Mouse (Mus musculus) kidney, adult 11 months (tissue): ENCODE results near the gene Kcnn1.

Source experiments
- DNase-seq: peaks from one replicate; pipeline ENCODE4 v3.0.0; 2022

The Kcnn1 gene

DNA sequence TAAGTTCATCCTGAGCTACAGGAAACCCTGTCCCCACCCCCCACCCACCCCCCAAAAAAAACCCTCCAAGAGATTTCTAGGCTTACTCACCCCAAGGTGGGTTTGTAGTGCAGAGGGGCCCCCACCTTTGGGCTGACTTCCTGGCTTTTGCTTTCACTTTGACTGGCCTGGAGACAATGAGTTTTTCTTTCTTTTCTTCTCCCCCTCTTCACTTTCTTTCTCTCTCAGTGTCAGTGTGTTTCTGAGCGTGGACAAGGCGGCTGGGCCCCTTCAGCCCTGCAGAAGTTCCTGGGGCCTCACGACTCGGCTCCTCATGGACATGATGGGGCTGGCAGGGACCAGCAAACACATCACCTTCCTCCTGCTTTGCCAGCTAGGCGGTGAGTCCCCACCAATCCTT is 54.8 kb downstream of the Kcnn1 start, which contains the start of gene Il12rb1:
Gene Il12rb1 (plus strand): TSS at position 211 of the 400 bp plus-strand sequence.
- no peak for DNase-seq

DNA sequence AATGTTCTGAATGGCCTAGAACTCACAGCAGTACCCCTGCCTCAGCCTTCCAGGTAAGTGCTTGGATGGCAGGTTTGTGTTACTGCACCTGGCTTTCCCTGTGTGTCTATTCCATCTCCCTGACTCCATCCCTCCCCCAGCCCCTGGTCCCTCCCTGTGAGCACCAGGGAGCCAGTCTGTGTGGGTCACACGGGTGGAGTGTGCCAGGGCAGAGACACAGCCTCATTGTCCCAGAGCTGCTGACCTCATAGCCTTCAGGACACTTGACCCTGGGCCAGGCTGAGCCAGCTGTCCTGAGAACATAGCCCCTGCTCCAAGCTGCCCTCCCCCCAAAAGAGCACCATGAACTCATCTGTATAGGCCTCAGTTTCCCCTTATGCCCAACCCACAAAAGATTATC is 55.8 kb downstream of the Kcnn1 start:
- no peak for DNase-seq

DNA sequence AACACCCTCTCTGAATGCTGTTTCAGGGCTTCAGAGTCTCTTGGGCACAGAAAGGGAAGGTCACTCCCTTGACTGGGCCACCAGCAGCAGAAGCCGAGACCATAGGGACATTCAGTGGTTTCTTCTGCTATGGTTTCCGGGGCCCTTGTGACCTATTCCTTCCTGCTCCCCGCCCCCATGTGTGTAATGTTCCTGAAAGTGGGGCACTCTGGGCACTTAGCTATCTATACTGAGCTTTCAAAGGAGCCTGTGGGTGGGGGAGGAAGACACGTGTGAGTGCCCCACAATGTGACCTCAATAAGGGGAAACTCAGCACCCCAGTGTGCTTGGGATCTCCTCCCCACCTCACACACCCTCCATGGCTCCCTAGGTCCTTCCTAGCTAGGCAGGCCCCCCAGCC is 56.5 kb downstream of the Kcnn1 start:
- no peak for DNase-seq

DNA sequence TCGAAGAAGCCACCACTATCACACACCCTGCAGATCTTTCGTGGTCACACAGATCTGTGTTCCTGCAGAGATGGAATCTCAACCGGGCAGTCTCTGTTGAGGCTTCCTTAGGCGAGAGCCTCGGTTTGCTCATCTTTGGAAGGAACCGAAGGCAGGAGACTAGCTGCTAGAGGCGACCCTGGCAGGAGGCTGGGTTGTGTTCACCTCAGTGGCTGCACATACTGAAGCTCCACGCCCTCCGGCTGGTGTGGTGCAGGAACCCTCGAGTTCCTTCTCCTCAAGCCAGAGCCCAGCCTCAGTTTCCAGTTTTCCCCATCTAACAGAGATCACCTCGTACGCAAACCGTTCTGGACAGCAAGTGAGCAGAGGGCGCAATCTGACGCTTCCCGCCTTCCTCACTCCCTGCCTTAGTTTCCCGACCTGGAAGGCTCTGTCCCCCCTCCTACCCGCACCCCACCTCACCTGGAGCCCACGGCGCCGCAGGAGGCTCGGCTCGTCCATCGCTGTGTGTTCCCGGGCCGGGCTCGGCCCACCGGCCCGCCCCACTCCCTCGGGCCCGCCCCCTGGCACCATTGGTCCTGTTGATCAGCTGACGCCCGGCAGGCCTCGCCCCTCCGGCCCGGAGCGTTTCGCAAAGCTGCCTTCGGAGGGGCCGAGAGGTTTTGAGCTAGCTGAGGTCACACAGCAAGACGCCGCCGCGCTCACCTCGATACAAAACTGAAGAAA is 58.4 kb downstream of the Kcnn1 start, which contains the start of gene Mast3:
Gene Mast3 (minus strand): TSS at position 574 of the 726 bp plus-strand sequence.
- DNase-seq: peak; percentile 79

DNA sequence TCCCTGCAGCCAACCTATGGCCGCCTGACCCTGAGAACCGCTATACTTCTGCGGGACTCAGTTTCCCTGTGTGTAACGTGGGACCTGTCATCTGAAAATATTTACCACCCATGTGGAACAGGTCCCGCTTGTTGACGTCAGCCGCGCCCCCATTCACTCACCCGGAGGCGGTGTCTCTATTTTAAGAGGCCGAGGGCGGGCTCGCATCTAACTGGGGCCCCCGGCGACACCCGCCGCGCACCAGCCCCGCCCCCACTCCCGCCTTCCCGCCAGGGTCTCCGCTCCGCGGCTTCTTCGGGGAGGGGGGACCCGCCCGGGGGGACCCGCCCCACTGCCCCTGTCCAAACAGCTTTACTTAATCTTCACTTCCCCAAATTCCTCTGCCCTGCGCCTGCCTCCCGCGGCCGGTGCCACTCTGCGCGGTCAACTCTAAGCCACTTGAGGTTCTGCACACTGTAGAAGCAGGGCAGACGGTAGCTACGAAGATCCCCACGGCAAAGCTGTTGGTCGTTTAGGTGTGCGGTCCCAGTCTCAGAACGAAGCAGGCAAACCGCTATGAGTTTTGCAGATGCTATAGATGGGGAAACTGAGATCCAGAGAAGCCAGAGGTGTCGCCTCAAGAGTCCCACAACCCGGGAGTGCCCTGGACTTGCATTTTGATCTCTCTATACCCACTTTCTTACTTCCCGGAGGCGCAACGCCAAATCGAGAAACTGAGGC is 59.1 kb downstream of the Kcnn1 start:
- DNase-seq: peak; percentile 29

DNA sequence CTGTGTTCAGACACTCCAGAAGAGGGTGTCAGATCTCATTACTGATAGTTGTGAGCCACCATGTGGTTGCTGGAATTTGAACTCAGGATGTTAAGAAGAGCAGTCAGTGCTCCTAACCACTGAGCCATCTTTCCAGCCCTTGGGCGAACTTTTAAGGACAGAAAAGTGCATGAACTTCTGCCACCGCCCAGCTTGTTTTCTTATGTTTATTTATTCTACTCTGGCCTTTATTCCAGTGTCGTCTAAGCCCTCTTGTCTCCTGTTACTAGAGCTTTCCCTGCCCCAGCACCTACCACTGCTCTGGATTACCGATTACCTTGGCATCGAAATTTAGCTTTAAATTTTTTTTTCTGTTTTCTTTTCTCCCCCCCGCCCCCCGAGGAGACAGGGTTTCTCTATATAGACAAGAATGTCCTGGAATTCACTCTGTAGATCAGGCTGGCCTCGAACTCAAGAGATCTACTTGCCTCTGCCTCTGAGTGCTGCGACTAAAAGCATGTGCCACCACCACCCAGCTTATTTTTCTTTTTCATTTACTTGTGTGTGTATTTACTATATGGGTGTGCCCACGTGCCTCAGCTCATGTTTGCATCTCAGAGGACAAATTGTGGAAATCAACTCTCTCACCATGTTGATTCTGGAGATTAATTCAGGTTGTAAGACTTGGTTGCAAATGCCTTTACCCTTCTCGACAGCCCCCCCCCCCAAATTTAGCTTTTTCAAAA is 60.1 kb downstream of the Kcnn1 start:
- DNase-seq: no peak

DNA sequence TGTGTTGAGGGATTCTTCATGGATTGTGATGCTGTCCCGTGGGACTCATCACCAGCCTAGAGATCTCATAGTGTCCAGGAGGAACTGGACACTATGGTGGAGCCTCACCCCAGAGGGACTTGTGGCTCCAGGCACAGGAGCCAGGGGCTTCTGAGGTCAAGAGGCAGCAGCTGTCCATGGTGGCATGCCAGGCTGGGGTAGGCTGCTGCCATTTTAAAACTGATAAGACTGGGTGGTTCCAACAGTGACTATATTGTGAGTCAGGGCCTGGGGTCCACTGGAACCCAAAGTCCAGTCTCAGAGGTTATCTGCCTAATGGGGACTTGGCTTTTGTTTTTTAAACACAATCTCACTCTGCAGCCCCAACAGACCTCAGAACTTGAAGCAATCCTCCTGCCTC is 61.2 kb downstream of the Kcnn1 start:
- no peak for DNase-seq

DNA sequence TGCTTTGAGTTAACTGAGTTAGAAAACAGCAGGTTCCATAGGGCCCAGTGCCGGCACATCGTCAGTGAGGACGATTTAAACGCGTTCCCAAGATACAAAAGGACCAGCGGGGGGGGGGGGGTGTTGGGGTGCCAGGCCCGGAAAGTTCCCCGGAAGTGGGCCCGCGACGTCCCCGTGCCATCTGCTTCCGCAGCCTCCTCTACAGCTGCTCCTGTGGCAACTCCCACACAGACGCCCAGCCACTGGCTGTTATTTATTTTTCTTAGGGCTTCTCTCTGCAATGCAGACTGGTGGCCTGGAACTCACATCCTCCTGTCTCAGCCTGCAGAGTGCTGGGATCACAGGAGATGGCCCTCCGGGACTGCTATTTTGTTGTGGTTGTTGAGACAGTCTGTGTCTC is 61.9 kb downstream of the Kcnn1 start:
- no peak for DNase-seq

DNA sequence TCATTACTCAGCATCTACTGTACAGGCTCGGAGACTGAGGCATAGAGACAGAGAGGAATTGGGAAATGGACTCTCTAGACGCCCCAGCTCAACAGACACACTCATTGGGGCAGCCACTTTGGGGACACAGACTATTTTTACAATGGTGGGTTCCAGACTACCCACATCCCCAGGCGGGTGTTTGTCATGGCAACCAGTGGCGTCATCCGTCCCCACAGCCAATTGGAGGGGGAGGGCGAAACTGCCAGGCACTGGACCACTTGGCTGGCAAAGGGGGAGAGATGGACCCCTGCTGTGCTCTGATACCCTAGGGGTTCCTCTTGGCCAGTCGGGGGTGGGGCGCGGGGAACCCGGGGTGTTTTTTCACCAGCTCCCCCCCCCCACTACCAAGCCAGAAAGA is 62.4 kb downstream of the Kcnn1 start:
- no peak for DNase-seq

DNA sequence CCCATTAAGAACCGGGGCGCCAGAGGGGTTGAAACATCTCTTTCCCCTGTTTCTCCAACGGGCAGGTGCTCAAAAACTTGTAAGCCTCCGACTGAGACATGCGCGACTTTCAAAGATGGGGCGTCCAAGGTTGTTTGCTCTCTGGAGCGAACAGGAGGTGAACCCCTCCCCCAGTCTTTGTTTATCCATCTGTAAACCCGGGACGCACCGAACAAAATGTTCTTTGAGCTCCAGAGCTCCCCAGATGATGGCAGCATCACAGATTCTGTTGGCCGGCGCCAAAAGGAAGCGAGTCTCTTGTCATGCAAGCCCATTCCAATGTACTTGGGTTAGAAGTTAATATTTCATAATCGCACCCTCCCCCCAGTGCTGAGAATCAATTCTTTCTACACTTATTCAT is 64.8 kb downstream of the Kcnn1 start:
- peak; percentile 62 for DNase-seq

DNA sequence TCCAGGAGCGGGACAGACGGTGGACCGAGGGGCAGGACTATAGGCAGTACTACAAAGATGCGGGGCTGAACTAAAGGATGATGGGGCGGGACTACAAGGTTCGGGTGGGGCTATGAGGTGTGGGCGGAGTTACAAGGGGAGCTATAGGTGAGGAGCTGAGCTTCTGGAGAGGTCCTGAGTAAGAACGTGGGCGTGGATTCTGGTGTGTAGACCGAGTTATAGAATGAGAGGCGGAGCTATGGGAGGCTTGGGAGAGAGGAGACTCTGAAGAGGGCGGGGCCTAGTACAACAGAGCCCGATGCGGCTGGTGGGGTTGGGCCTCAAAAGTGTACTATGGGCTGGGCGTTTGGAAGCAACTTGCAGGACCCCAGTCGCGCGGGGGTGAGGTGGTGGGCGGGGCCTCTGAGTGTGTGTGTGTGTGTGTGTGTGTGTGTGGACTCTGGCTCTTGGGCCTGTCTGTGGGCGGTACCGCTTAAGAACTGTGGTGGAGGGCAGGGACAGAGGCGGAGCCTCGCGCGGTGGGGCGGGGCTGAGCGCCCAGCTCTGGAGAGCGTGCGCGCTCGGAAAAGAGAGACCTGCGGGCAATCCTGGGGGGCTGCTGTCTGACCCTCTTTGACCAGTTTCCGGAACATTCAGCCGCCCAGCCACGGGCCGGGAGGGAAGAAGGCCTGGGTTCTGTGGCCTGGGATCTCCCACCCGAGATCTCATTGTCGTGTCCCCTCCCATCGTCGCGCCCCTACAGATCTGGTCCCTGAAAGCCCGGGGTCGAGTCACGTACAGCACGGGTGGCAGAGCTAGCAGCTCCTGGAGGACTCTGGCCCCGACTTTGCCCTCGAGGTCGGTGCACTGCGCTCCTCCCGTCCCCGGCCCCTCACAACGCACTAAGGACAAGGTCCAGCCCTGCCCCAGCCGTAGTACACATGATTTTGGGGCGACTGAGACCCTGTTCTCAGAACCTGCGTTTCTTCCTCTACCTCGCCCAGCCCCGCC is 65.7 kb downstream of the Kcnn1 start:
- DNase-seq: peak; percentile 94

DNA sequence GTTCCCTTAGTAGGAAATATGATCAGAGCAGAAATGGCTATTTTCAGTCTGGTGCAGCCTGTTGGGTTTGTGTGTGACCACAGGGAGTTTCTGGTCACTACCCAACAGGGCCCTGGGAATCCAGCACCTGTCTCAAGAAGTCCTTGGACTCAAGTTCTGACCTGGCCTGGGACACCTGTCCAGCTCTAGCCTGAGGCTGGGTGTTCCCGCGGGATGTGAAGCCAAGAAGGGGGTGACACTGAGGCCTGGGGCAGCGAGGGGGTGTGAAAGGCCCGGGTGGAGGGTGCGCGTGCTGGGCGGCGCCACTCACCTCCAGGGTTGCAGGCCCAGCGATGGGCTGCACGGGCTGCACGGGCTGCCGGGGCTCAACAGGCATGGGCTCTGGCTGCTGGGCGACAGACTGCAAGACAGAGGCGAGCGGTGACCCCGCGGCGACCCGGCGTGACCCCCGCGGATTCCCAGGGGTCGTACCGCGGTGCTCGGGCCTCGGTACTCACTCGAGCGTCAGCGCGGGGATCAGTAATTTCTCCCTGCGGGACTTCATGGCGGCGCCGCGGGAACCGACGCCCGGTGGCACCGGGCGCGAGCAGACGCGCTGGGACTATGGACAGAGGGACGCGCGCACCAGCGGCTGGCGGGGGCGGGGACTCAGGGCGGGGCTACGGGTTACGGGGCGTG is 66.5 kb downstream of the Kcnn1 start:
- no peak for DNase-seq

DNA sequence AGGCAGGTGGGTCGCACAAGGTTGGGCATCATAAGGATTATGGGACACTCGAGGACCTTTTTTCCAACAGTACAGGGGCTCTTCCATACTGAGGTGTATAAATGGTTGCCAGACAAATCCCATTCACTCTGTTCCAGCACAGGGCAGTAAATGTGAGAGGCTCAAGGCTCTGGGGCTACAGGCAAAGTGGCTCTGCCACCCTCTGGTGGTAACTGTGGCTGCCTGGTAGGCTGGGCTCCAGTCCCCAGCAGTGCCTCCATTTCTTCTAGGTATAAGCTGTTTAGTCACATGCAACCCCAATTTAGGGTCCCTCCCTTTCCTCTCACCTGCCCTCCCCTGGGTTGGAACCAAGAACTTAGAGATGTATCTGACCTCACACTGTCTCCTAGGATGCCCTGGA is 67.7 kb downstream of the Kcnn1 start:
- no peak for DNase-seq

DNA sequence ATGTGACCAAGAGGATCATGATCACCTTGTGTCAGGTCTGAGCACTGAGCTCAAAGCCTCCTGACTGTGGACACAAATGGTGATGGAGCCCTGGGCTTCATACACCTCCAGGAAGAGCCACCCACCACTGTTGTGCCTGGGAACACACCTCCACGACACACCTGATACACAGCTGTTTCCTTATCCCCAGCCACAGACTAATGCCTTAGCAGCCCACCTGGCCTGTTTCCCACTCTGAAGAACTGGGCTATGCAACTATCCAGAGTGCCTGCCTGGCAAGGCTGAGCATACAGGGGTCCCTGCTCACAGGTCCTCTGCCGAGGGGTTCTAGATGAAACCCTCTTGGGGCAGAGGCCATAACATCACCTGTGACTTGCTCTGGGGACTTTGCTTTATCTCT is 68.8 kb downstream of the Kcnn1 start:
- DNase-seq: no peak

DNA sequence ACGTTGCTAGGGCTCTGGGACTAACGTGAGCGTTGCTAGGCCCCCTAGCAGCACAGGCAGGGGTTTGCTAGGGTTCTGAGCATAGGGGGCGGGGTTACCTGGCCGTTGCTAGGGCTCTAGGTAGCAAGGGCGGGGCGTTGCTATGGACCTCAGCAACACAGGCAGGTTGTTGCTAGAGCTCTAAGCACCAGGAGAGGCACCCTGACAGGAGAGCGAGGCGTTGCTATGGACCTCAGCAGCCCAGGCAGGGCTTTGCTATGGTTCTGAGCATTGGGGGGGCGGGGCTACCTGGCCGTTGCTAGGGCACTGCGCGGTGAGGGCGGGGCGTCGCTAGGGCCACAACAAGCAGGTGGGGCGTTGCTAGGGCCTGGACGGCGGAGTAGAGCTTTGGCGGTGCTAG is 70.4 kb downstream of the Kcnn1 start:
- peak; percentile 97 for DNase-seq
